Mouse (Mus musculus) neural tube, embryonic 13.5 days (tissue): Measurements from ENCODE around the gene Ppp1cb. TPM values are rescaled to one million over a fixed set of nuclear protein-coding genes. Genes with fewer than 3 reads are reported as not detected.
A peak's percentile ranks its signal among the peaks of the same experiment; 100 is the strongest.

Experiments used
- ATAC-seq: fragments of 200-750 bp; cut with Nextera tagmentation; 2 replicates; pipeline ENCODE4 v1.8.0; 2017; ENCODE audit warnings: low read depth, mild to moderate bottlenecking, moderate TSS enrichment, moderate library complexity
- H3K27ac ChIP-seq: fragments of 300-500 bp; sonication (generic); replicated peaks from 2 replicates; pipeline ENCODE4 v1.5.1; 2015; ENCODE audit warnings: moderate library complexity, mild to moderate bottlenecking, inconsistent platforms
- H3K27me3 ChIP-seq: fragments of 300-500 bp; sonication (generic); 2 replicates; pipeline ENCODE4 v1.6.1; 2015; ENCODE audit warnings: mild to moderate bottlenecking, inconsistent platforms
- H3K36me3 ChIP-seq: fragments of 300-500 bp; sonication (generic); 2 replicates; pipeline ENCODE4 v1.6.1; 2015; ENCODE audit warnings: mild to moderate bottlenecking, inconsistent platforms
- H3K4me1 ChIP-seq: fragments of 300-500 bp; sonication (generic); replicated peaks from 2 replicates; pipeline ENCODE4 v1.6.1; 2015; ENCODE audit warnings: inconsistent platforms
- H3K4me2 ChIP-seq: fragments of 300-500 bp; sonication (generic); 2 replicates; pipeline ENCODE4 v1.6.1; 2015; ENCODE audit warnings: inconsistent platforms, mild to moderate bottlenecking, moderate library complexity
- H3K4me3 ChIP-seq: fragments of 300-500 bp; sonication (generic); 2 replicates; pipeline ENCODE4 v1.5.1; 2015; ENCODE audit warnings: mild to moderate bottlenecking, inconsistent platforms
- H3K9ac ChIP-seq: fragments of 300-500 bp; sonication (generic); 2 replicates; pipeline ENCODE4 v1.6.1; 2015; ENCODE audit warnings: moderate library complexity, mild to moderate bottlenecking, inconsistent platforms
- H3K9me3 ChIP-seq: fragments of 300-500 bp; sonication (generic); 2 replicates; pipeline ENCODE4 v1.6.1; 2016; ENCODE audit warnings: inconsistent platforms
- WGBS: fragments of 180-500 bp; shearing (Covaris S2); methylation state at CpG from one replicate; pipeline ENCODE4 v1.1.7; 2015; 5-methylcytosine and 5-hydroxymethylcytosine counted together
- polyA plus RNA-seq: library from polyadenylated mRNA; unstranded; fragments of >200 nt; fragmentation: Nextera tagmentation; extraction: Ambion mirVana; gene quantifications from 2 replicates; pipeline ENCODE4 v1.2.1, GENCODE M21; 2015

Gene Ppp1cb
- polyA plus RNA-seq, 1 experiment from 2014 or later: 198 TPM

- no peaks in the 10 kb centered on the region for H3K9me3 ChIP-seq
- no peaks in the 10 kb centered on the region for H3K36me3 ChIP-seq
- H3K4me1 ChIP-seq: no peaks in the 10 kb centered on the region
- no peak for ATAC-seq
- no peak overlapping the region for H3K27ac ChIP-seq
- H3K9ac ChIP-seq: no peak overlapping the region
- no peaks in the 10 kb centered on the region for H3K27me3 ChIP-seq
- no peak overlapping the region for H3K4me3 ChIP-seq
- no peak overlapping the region for H3K4me2 ChIP-seq
Observed at GRCm38 (mm10) chr5:32446810-32447209, 11.8 kb upstream of the Ppp1cb start.

GRCm38 (mm10) chr5:32459251-32459881, 723 bp downstream of the Ppp1cb start:
- Histone ChIP-seq H3K9ac (peak overlapping the region; percentile 99), H3K4me1 (peaks cover 24% of the 10 kb centered on the region), H3K27me3 (no peaks in the 10 kb centered on the region), H3K4me3 (peak overlapping the region; percentile 91), H3K9me3 (no peaks in the 10 kb centered on the region), H3K4me2 (peak overlapping the region; percentile 70), H3K36me3 (no peaks in the 10 kb centered on the region), H3K27ac (peak overlapping the region; percentile 100)
- under 1% methylated on average over 63 of the region's 63 CpGs for WGBS
- ATAC-seq: peak; percentile 87

DNA sequence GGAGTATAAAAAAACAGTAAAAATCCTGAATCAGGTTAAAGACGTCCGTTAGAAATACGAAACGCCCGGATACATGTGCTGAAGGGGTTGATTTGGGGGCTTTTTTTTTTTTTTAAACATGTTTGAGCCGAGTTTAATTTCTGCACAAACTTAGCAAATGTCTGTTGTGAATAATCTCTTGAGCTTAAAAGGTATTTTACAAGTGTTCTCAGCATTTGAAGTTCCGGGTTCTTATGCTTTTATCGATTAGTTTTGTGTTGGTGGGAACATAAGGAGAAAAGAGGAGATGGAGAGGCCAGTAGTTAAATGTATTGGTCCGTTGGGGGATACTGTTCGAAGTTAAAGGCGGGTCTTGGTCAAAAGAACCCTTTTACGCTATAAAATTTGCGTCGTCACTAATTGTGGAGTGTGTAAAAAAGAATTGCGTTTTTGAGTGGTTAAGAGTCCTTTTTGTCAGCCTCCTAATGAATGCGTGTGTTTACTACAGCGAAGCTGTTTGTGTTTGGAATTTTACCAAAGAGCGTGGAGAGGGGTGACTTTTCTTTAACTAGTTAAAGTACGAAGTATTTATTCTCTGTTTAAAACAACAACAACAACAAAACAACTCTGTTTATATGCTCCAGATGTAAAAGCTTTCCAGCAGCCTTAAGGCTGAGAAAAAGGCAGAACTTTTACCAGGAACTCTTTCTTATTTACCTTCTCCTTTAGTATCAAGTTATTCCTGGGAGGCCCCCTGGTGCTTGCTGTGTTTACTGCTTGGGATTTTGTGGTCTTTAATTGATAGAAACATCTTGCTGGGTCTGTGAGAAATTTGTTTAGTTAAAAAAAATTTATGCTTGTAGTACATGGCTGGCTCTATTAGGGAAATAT, 1.5 kb downstream of the Ppp1cb start:
- WGBS: under 1% methylated on average over 19 of the region's 19 CpGs
- no peaks in the 10 kb centered on the region for H3K36me3 ChIP-seq
- peak overlapping the region; percentile 100 for H3K27ac ChIP-seq
- H3K4me1 ChIP-seq: peaks cover 24% of the 10 kb centered on the region
- peak overlapping the region; percentile 70 for H3K4me2 ChIP-seq
- H3K9me3 ChIP-seq: no peaks in the 10 kb centered on the region
- H3K4me3 ChIP-seq: peak overlapping the region; percentile 91
- ATAC-seq: no peak
- peak overlapping the region; percentile 99 for H3K9ac ChIP-seq
- no peaks in the 10 kb centered on the region for H3K27me3 ChIP-seq

DNA sequence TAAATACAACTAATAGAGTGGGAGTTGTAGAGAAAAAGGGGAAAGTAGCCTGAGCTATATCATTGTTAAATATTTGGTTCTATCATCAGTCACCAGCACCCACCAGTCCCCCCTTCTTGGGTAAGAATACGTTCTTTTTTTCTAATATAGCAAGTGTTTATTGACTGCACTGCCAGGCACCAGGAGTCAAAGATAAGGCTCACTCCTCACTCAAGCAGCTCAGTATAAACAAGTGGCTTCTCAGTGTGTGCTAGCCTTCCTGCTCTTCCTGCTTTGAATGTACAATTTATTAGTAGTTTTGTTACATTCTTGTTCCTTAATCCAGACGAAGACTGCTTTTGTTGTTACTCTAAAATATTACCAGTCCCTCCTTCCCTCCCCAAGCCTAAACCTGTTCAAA, 2.3 kb downstream of the Ppp1cb start:
- ATAC-seq: no peak
- WGBS: 47% methylated on average over 2 of the region's 2 CpGs
- no peaks in the 10 kb centered on the region for H3K9me3 ChIP-seq
- H3K4me3 ChIP-seq: peak overlapping the region; percentile 27
- no peak overlapping the region for H3K27ac ChIP-seq
- H3K27me3 ChIP-seq: no peaks in the 10 kb centered on the region
- peaks cover 24% of the 10 kb centered on the region for H3K4me1 ChIP-seq
- no peaks in the 10 kb centered on the region for H3K36me3 ChIP-seq
- H3K4me2 ChIP-seq: peak overlapping the region; percentile 70
- H3K9ac ChIP-seq: peak overlapping the region; percentile 27

DNA sequence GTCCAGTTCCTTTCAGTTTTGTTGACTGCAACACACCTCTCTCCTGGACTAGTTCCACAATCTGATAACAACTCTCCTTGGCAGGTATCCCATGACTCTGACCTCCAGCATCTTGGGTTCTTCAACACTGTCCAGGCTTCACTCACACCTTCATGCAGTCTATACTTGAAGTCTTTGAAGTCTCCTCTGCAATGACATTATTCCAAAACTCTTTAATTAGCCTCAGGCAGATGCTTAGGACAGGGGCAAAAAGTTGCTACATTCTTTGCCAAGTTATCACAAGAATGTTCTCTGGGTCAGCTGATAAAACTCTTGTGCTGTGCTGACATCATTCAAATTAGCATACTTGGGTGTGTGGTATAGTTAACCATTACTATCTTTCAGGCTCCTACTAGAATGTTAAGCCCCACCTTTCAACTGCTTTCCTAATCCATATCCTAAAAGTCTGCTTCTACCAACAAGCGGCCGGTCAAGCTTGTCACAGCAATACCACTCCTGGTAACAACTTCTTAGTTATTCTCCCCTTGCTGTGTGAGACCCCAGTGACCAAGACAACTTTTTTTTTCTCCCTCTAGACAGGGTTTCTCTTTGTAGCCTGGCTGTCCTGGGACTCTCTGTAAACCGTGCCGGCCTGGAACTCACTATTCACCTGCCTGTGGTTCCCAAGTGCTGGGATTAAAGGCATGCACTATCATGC, 13.8 kb downstream of the Ppp1cb start:
- ATAC-seq: no peak
- H3K4me1 ChIP-seq: peaks cover 19% of the 10 kb centered on the region; the same call in 1 of the 2 replicates
- no peaks in the 10 kb centered on the region for H3K36me3 ChIP-seq
- no peaks in the 10 kb centered on the region for H3K27me3 ChIP-seq
- H3K27ac ChIP-seq: no peak overlapping the region
- H3K4me3 ChIP-seq: no peak overlapping the region
- H3K4me2 ChIP-seq: no peak overlapping the region
- no peak overlapping the region for H3K9ac ChIP-seq
- 95% methylated on average over 4 of the region's 4 CpGs for WGBS
- no peaks in the 10 kb centered on the region for H3K9me3 ChIP-seq

GRCm38 (mm10) chr5:32473029-32473352, 14.3 kb downstream of the Ppp1cb start:
- no peaks in the 10 kb centered on the region for H3K36me3 ChIP-seq
- no peaks in the 10 kb centered on the region for H3K9me3 ChIP-seq
- peaks cover 19% of the 10 kb centered on the region; the same call in 1 of the 2 replicates for H3K4me1 ChIP-seq
- WGBS: 100% methylated on average over 2 of the region's 2 CpGs
- ATAC-seq: no peak
- H3K4me2 ChIP-seq: no peak overlapping the region
- no peaks in the 10 kb centered on the region for H3K27me3 ChIP-seq
- H3K4me3 ChIP-seq: no peak overlapping the region
- no peak overlapping the region for H3K9ac ChIP-seq
- H3K27ac ChIP-seq: no peak overlapping the region

DNA sequence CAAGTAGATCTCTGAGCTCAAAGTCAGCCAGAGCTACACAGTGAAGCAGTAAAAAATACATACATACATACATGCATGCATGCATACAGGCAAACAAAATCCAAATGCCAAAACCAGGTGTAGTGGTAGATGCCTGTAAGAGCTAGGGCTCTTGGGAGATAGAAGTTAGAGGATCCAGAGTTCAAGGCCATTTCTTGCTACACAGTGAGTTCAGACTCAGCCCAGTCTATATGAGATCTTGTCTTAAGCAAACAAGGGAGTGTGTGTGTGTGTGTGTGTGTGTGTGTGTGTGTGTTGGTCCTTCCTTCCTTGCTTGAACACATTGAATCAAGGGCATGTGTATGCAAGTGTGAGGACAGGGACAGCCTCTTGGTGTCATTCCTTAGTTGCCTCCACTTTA, 17.9 kb downstream of the Ppp1cb start:
- Histone ChIP-seq H3K9me3 (no peaks in the 10 kb centered on the region), H3K4me2 (no peak overlapping the region), H3K36me3 (peaks cover 21% of the 10 kb centered on the region), H3K27ac (no peak overlapping the region), H3K27me3 (no peaks in the 10 kb centered on the region), H3K9ac (no peak overlapping the region), H3K4me3 (no peak overlapping the region), H3K4me1 (peaks cover 6% of the 10 kb centered on the region; the same call in 1 of the 2 replicates)
- ATAC-seq: no peak

DNA sequence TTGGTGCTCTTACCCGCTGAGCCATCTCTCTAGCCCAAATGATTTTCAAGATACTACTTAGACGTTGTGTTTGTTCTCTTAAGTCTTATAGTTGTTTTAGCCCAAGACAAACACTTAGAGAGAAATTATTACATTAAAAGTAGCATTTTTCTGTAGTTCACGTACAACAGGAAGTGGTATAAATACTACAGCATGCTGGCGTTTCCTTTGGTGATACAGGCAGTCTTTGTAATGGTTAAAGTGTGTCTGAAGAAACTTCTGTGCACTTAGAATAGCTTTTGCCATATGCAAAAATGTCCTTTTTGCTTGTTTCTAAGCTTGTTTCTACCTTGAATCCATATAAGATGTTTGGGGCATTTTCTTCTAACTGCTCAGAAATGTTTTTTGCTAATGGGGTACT, 20.3 kb downstream of the Ppp1cb start:
- H3K4me3 ChIP-seq: no peak overlapping the region
- no peak overlapping the region for H3K9ac ChIP-seq
- WGBS: 90% methylated on average over 4 of the region's 4 CpGs
- no peaks in the 10 kb centered on the region for H3K9me3 ChIP-seq
- no peak for ATAC-seq
- no peak overlapping the region for H3K4me2 ChIP-seq
- no peaks in the 10 kb centered on the region for H3K27me3 ChIP-seq
- no peak overlapping the region for H3K27ac ChIP-seq
- no peaks in the 10 kb centered on the region; the same call in 1 of the 2 replicates for H3K4me1 ChIP-seq
- H3K36me3 ChIP-seq: peaks cover 32% of the 10 kb centered on the region

DNA sequence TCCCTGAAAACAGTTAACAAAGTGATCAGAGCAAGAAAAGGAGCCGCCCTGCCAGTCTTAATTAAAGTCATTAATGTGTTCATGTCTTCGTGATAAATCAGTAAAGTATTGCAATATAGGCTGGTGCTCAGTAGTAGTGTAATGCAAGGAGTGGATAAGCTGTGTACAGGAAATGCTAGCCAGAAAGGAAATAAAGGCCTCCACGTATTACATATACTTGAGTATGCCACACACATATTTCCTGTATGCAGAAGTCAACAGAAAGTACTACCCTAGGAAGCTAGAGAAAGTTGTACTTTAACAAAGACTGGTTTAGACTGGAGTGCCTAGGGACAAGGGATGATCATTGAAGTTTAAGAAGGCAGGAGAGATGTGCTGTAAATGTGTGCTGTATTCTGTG, 26.8 kb downstream of the Ppp1cb start:
- WGBS: 89% methylated on average over 3 of the region's 3 CpGs
- Histone ChIP-seq H3K9ac (no peak overlapping the region), H3K4me3 (no peak overlapping the region), H3K4me1 (no peaks in the 10 kb centered on the region), H3K9me3 (no peaks in the 10 kb centered on the region), H3K36me3 (peaks cover 79% of the 10 kb centered on the region), H3K27ac (no peak overlapping the region), H3K4me2 (no peak overlapping the region), H3K27me3 (no peaks in the 10 kb centered on the region)
- no peak for ATAC-seq

DNA sequence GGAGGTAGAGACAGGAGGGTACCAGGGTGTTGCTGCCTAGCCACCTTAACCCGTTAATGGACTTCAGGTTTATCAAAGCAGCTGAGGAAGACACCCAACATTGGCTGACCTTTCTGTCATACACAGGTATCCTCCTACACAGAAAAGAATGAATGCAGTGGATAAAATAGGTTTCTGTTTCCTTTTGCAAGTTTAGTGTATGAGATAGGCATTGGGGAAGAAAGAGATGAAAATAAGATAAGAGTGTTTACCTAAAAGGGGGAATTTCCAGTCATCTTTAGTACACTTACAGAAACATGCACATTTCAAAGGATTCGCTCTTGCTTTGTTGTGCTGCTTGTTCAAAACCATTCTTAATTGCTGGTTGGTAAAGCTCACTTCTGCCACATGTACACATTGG, 29.4 kb downstream of the Ppp1cb start:
- H3K36me3 ChIP-seq: peaks cover 75% of the 10 kb centered on the region
- no peak overlapping the region for H3K4me3 ChIP-seq
- 98% methylated on average over 2 of the region's 2 CpGs for WGBS
- no peaks in the 10 kb centered on the region for H3K4me1 ChIP-seq
- no peaks in the 10 kb centered on the region for H3K9me3 ChIP-seq
- no peak overlapping the region for H3K4me2 ChIP-seq
- no peak overlapping the region for H3K9ac ChIP-seq
- no peaks in the 10 kb centered on the region for H3K27me3 ChIP-seq
- no peak for ATAC-seq
- H3K27ac ChIP-seq: no peak overlapping the region

- ATAC-seq: no peak
- WGBS: 27% methylated on average over 3 of the region's 3 CpGs
- no peak overlapping the region for H3K9ac ChIP-seq
- H3K27me3 ChIP-seq: no peaks in the 10 kb centered on the region
- no peak overlapping the region for H3K4me3 ChIP-seq
- no peak overlapping the region for H3K4me2 ChIP-seq
- no peaks in the 10 kb centered on the region for H3K9me3 ChIP-seq
- H3K4me1 ChIP-seq: no peaks in the 10 kb centered on the region
- H3K27ac ChIP-seq: no peak overlapping the region
- H3K36me3 ChIP-seq: peaks cover 54% of the 10 kb centered on the region
Observed at GRCm38 (mm10) chr5:32494084-32494700, 35.5 kb downstream of the Ppp1cb start.

- no peak overlapping the region for H3K4me3 ChIP-seq
- H3K27ac ChIP-seq: no peak overlapping the region
- no peaks in the 10 kb centered on the region for H3K9me3 ChIP-seq
- H3K4me2 ChIP-seq: no peak overlapping the region
- WGBS: 74% methylated on average over 3 of the region's 3 CpGs
- no peaks in the 10 kb centered on the region for H3K4me1 ChIP-seq
- peaks cover 12% of the 10 kb centered on the region for H3K36me3 ChIP-seq
- H3K9ac ChIP-seq: no peak overlapping the region
- no peaks in the 10 kb centered on the region for H3K27me3 ChIP-seq
- no peak for ATAC-seq
Observed at GRCm38 (mm10) chr5:32508766-32509165, 50.1 kb downstream of the Ppp1cb start.
